Mouse (Mus musculus): ENCODE results near the gene Pla2g1b. TPM values are rescaled to one million over a fixed set of nuclear protein-coding genes. Genes with fewer than 3 reads are reported as not detected.

The Pla2g1b gene
- polyA plus RNA-seq, 1 experiment from 2014 or later = 1.3 TPM

DNA sequence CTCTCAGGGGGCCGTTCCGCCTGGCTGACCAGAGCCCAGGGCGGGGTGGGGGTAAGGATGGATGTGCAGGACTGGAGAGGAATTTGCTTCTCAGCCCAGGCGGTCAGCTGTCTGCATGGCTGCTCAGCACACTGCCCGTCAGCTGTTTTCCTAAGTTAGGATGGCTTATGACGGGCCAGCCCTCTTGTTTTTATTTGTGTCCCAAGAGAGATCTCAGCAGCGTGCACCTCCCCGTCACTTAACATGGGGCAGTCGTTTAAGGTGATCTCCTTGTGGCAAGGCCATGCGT lies 42.7 kb downstream of the Pla2g1b start:
- no peak for ATAC-seq
- peak overlapping the region; percentile 96 for H3K9ac ChIP-seq (ENCODE audit: low read depth, low read length)
- H3K4me1 ChIP-seq (ENCODE audit: control insufficient read depth, insufficient read depth, low read length) = peaks cover 37% of the 10 kb centered on the region
- H3K27ac ChIP-seq (ENCODE audit: low read length) = peak overlapping the region; percentile 65
- H3K4me2 ChIP-seq (ENCODE audit: low read depth, low read length) = peak overlapping the region; percentile 89
- H3K4me3 ChIP-seq (ENCODE audit: low read length) = peak overlapping the region; percentile 89
- no peaks in the 10 kb centered on the region for H3K9me3 ChIP-seq (ENCODE audit: control insufficient read depth, low read length)
- no peaks in the 10 kb centered on the region for H3K27me3 ChIP-seq (replicated peaks; ENCODE audit: control insufficient read depth, insufficient read depth, low read length)
- H3K36me3 ChIP-seq (ENCODE audit: control insufficient read depth, insufficient read depth, low read length) = no peaks in the 10 kb centered on the region
- 35% methylated on average over 10 of the region's 10 CpGs for WGBS

DNA sequence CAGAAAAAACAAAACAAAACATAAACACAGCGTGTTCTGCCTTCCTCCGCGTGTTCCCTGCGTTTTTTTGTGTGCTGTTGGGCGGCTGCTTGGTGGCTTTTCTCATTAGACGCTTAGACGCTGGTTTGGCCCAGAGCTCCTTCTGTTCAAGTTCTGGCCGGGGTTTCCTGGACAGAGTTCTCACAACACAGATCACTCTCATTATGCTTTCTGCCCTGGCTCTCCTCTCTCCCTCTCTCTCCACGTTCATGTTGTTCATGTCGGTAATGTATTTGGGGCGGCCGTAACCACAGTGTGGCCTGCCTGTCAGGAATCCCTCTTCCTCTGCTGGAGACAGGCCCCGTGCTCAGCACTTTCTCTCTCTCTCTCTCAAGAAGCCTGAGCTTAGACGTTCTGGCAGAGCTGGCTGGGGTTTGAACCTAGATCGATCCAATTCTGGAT lies 43.3 kb downstream of the Pla2g1b start:
- Histone ChIP-seq H3K27me3 (replicated peaks; ENCODE audit: control insufficient read depth, insufficient read depth, low read length) (no peaks in the 10 kb centered on the region), H3K27ac (ENCODE audit: low read length) (peak overlapping the region; percentile 65), H3K9ac (ENCODE audit: low read depth, low read length) (peak overlapping the region; percentile 96), H3K4me1 (ENCODE audit: control insufficient read depth, insufficient read depth, low read length) (peaks cover 42% of the 10 kb centered on the region), H3K4me3 (ENCODE audit: low read length) (peak overlapping the region; percentile 89), H3K4me2 (ENCODE audit: low read depth, low read length) (peak overlapping the region; percentile 89), H3K36me3 (ENCODE audit: control insufficient read depth, insufficient read depth, low read length) (no peaks in the 10 kb centered on the region), H3K9me3 (ENCODE audit: control insufficient read depth, low read length) (no peaks in the 10 kb centered on the region)
- no peak for ATAC-seq
- WGBS = 33% methylated on average over 15 of the region's 15 CpGs

DNA sequence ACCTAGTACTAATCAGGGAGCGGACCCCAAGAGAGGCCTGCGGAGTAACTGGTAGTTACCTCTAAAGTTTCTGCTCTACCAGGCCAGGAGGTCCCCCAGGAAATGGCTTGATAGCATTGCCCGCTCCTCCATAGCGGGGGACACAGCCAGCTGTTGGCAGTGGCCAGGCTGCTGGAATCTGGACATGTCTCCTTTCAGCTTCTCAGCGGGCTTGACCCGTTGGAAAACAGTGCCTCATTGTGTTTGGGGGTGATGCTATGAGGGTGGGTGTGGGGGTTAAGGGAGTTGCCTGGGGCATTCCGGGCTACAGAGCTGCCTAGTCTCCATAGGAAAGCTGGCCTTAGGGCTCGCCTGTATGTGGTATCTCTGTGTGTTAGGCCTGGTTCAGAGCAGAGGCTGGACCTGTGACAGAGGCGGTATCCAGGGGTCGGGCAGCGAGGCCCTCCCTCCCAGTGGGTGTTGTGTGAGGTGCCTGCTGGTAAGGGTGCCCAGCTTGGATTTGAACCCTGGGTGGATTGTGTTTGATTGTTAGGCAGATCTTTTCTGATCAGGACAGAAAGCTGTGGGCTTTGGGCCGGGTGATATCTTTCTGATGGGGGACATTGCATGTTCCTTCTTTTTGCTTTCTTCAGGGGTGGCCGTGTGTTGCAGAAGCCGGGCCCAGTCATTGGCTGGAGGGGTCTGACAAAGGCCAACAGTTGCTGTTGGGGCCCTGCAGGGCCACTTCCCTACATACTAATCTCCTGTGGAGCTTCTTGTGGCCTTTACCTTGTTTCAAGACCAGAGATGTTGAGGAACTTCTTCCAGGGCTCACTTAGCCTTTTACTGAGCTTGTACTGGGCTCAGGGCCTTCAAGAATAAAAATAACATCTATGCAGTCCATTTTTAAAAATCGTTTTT lies 44.0 kb downstream of the Pla2g1b start:
- Histone ChIP-seq H3K36me3 (ENCODE audit: control insufficient read depth, insufficient read depth, low read length) (no peaks in the 10 kb centered on the region), H3K4me3 (ENCODE audit: low read length) (peak overlapping the region; percentile 89; the same call in 1 of the 2 replicates), H3K4me2 (ENCODE audit: low read depth, low read length) (peak overlapping the region; percentile 89), H3K4me1 (ENCODE audit: control insufficient read depth, insufficient read depth, low read length) (peaks cover 49% of the 10 kb centered on the region), H3K27ac (ENCODE audit: low read length) (peak overlapping the region; percentile 65), H3K9me3 (ENCODE audit: control insufficient read depth, low read length) (no peaks in the 10 kb centered on the region), H3K27me3 (replicated peaks; ENCODE audit: control insufficient read depth, insufficient read depth, low read length) (no peaks in the 10 kb centered on the region), H3K9ac (ENCODE audit: low read depth, low read length) (peak overlapping the region; percentile 96)
- WGBS = 70% methylated on average over 15 of the region's 15 CpGs
- no peak for ATAC-seq

DNA sequence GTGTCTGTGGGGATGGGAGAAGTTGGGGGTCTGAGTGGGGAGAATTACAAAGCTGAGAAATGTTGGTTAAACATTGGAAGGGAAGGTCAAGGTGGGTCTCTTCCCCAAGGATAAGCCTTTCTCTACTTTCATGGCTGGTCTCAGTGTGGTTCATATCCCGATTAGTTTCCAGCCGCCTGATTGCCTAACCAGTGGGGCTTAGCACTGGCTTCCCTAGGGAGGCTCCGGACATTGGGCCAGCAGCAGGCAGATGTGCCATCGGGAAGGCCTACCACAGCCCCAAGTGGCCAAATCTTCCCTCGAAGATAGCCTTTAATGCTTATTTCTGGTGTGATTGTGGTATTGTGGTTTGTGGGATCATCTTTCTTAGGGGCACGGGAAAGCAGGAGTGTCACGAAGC lies 46.3 kb downstream of the Pla2g1b start:
- H3K36me3 ChIP-seq (ENCODE audit: control insufficient read depth, insufficient read depth, low read length) = no peaks in the 10 kb centered on the region
- H3K9ac ChIP-seq (ENCODE audit: low read depth, low read length) = no peak overlapping the region
- no peaks in the 10 kb centered on the region for H3K9me3 ChIP-seq (ENCODE audit: control insufficient read depth, low read length)
- WGBS = 91% methylated on average over 7 of the region's 7 CpGs
- ATAC-seq = no peak
- no peak overlapping the region for H3K27ac ChIP-seq (ENCODE audit: low read length)
- H3K4me1 ChIP-seq (ENCODE audit: control insufficient read depth, insufficient read depth, low read length) = peaks cover 58% of the 10 kb centered on the region
- H3K27me3 ChIP-seq (replicated peaks; ENCODE audit: control insufficient read depth, insufficient read depth, low read length) = no peaks in the 10 kb centered on the region
- no peak overlapping the region for H3K4me3 ChIP-seq (ENCODE audit: low read length)
- no peak overlapping the region for H3K4me2 ChIP-seq (ENCODE audit: low read depth, low read length)

DNA sequence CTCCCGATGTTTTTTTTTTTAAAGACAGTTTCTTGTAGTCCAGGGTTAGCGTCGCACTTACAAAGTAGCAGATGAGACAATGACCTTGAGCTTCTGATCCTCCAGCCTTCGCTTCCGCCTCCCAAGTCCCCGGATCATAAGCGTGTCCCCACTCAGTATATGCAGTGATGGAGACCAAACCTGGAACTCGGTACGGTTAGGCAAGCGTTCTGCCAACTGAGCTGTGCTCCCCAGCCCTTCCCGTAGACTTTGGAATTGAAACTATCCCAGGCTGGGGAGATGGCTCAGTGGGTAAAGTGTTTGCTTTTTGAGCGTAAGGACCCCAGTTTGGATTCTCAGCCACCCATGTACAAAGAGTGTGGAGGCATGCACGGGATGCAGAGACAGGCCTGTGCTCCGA lies 47.2 kb downstream of the Pla2g1b start:
- ATAC-seq = no peak
- no peaks in the 10 kb centered on the region for H3K9me3 ChIP-seq (ENCODE audit: control insufficient read depth, low read length)
- H3K4me2 ChIP-seq (ENCODE audit: low read depth, low read length) = no peak overlapping the region
- H3K36me3 ChIP-seq (ENCODE audit: control insufficient read depth, insufficient read depth, low read length) = no peaks in the 10 kb centered on the region
- no peak overlapping the region for H3K27ac ChIP-seq (ENCODE audit: low read length)
- peaks cover 49% of the 10 kb centered on the region for H3K4me1 ChIP-seq (ENCODE audit: control insufficient read depth, insufficient read depth, low read length)
- H3K9ac ChIP-seq (ENCODE audit: low read depth, low read length) = no peak overlapping the region
- H3K27me3 ChIP-seq (replicated peaks; ENCODE audit: control insufficient read depth, insufficient read depth, low read length) = no peaks in the 10 kb centered on the region
- WGBS = 93% methylated on average over 14 of the region's 14 CpGs
- no peak overlapping the region for H3K4me3 ChIP-seq (ENCODE audit: low read length)

DNA sequence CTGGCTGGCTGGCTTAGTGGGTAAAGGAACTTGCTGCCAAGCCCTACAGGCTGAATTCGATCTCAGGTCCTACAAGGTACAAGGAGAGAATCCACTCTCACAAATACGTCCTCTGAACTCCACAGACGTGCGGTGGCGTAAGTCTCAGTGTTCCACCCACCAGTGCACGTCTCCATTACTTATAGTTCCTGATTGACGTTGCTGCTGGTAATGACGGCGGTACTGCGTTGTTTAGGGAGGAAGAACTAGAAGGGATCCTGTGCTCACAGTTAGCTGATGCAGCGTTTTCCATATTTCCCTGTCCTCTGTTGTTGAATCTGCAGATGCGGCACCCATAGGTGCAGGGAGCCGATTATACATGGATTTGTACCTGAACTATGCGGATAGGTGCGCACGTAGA lies 47.7 kb downstream of the Pla2g1b start:
- H3K27me3 ChIP-seq (replicated peaks; ENCODE audit: control insufficient read depth, insufficient read depth, low read length) = no peaks in the 10 kb centered on the region
- WGBS = 90% methylated on average over 16 of the region's 16 CpGs
- no peak overlapping the region for H3K9ac ChIP-seq (ENCODE audit: low read depth, low read length)
- H3K4me3 ChIP-seq (ENCODE audit: low read length) = no peak overlapping the region
- ATAC-seq = no peak
- peaks cover 44% of the 10 kb centered on the region for H3K4me1 ChIP-seq (ENCODE audit: control insufficient read depth, insufficient read depth, low read length)
- H3K36me3 ChIP-seq (ENCODE audit: control insufficient read depth, insufficient read depth, low read length) = no peaks in the 10 kb centered on the region
- no peaks in the 10 kb centered on the region for H3K9me3 ChIP-seq (ENCODE audit: control insufficient read depth, low read length)
- no peak overlapping the region for H3K27ac ChIP-seq (ENCODE audit: low read length)
- H3K4me2 ChIP-seq (ENCODE audit: low read depth, low read length) = no peak overlapping the region

DNA sequence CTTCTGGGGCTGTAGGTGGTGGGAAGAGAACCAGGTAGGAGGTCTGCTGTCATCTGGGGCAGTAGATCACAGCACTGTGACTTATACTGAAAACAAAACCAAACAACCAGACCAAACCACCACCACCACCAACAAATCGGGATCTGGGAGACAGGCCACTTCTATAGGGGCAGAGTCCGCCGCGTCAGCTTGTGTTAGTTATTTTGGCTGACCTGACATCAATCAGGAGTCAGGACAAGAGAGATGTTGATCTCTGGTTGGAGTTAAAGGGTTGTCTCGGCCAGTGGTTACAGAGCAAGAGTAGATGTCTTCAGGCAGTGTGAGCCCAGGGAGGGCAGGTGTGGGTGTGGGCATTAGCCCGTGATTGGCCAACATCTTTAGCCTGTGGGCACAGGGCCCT lies 48.3 kb downstream of the Pla2g1b start:
- Histone ChIP-seq H3K36me3 (ENCODE audit: control insufficient read depth, insufficient read depth, low read length) (no peaks in the 10 kb centered on the region), H3K4me1 (ENCODE audit: control insufficient read depth, insufficient read depth, low read length) (peaks cover 42% of the 10 kb centered on the region), H3K27me3 (replicated peaks; ENCODE audit: control insufficient read depth, insufficient read depth, low read length) (no peaks in the 10 kb centered on the region), H3K4me3 (ENCODE audit: low read length) (no peak overlapping the region), H3K27ac (ENCODE audit: low read length) (peak overlapping the region; percentile 86), H3K9me3 (ENCODE audit: control insufficient read depth, low read length) (no peaks in the 10 kb centered on the region), H3K4me2 (ENCODE audit: low read depth, low read length) (peak overlapping the region; percentile 9; the same call in 1 of the 2 replicates), H3K9ac (ENCODE audit: low read depth, low read length) (peak overlapping the region; percentile 34)
- 78% methylated on average over 6 of the region's 6 CpGs for WGBS
- 0 out of 2 replicates have a peak, but pooled peaks have one; percentile 7 for ATAC-seq

DNA sequence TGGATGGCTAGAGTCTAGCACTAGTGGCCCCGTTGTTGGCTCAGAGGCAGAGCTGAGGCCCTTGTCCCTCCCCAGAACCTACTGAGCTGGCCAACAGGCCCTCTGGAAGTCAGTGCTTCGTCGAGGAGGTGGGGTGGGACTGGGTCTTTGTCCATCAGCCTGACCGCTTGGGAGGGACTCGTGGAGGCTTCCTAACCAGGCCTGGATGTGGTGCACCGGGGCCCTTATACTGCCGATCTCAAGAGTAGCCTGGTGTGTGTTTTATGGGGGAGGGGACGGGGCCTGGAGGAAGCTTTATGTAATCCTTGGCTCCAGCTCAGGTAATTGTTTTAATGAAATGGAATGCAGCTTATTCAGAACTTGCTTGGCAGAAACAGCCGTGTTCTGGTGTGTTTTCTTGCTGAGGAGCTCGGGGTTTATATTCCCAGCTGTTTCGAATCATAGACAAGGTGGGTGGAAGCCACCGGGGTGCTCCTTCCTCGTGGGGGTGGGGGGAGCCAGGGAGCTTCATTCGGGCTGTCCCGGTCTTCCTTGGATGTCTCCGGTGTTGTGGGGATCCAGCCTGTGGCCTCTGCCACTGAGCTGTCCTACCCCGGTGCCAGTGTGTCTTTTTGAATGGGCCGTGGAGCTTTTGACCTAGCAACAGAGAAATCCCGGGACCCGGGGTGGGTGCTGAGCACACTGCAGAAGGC lies 49.0 kb downstream of the Pla2g1b start:
- 35% methylated on average over 20 of the region's 20 CpGs for WGBS
- peaks cover 39% of the 10 kb centered on the region for H3K4me1 ChIP-seq (ENCODE audit: control insufficient read depth, insufficient read depth, low read length)
- ATAC-seq = peak; percentile 53
- peak overlapping the region; percentile 86 for H3K27ac ChIP-seq (ENCODE audit: low read length)
- peak overlapping the region; percentile 22 for H3K4me2 ChIP-seq (ENCODE audit: low read depth, low read length)
- H3K9ac ChIP-seq (ENCODE audit: low read depth, low read length) = peak overlapping the region; percentile 55
- no peaks in the 10 kb centered on the region for H3K27me3 ChIP-seq (replicated peaks; ENCODE audit: control insufficient read depth, insufficient read depth, low read length)
- no peaks in the 10 kb centered on the region for H3K36me3 ChIP-seq (ENCODE audit: control insufficient read depth, insufficient read depth, low read length)
- H3K4me3 ChIP-seq (ENCODE audit: low read length) = 0 out of 2 replicates have a peak overlapping the region, but pooled peaks have one; percentile 12
- no peaks in the 10 kb centered on the region for H3K9me3 ChIP-seq (ENCODE audit: control insufficient read depth, low read length)

DNA sequence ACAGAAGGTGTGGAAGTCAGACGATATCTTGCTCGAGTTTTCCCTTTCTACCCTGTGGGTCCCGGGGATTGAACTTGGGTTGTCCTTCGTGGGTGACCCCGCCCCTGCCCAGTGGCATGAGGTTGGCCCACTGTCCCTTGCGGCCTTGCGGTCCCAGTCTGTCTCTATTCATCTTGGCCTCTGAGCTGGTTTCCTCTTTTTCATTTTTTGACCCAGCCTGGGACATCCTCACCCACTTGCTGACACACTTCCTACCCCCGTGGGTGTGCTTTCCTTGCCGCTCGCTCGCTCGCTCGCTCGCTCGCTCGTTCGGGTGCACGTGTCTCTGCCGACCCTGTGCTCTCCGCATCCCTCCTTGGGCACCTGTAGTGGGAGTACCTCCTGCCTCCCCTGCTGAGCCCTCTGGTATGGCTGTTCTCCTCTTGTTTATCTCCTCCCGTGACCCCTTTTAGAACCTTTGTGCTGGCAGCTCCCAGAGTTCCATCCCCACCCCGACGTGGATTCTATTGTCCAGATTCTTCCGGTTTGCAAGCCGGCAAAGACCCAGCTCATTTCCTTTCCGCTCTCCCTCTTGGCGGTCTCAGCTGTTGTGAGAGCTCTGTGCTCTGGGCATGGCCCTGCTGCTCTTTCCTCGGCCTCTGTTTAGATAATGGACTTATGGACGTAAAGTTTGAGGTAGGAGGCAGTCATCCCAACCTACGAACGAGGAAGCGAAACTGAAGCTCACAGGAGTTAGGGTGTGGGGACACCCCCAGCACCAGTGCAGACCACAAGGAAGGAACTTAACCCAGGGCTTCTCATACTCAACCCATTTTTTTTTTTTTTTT lies 50.2 kb downstream of the Pla2g1b start:
- H3K4me3 ChIP-seq (ENCODE audit: low read length) = no peak overlapping the region
- no peak overlapping the region for H3K4me2 ChIP-seq (ENCODE audit: low read depth, low read length)
- no peaks in the 10 kb centered on the region for H3K9me3 ChIP-seq (ENCODE audit: control insufficient read depth, low read length)
- 75% methylated on average over 32 of the region's 32 CpGs for WGBS
- H3K9ac ChIP-seq (ENCODE audit: low read depth, low read length) = no peak overlapping the region; the same call in 1 of the 2 replicates
- H3K36me3 ChIP-seq (ENCODE audit: control insufficient read depth, insufficient read depth, low read length) = no peaks in the 10 kb centered on the region
- H3K27me3 ChIP-seq (replicated peaks; ENCODE audit: control insufficient read depth, insufficient read depth, low read length) = no peaks in the 10 kb centered on the region
- peaks cover 48% of the 10 kb centered on the region for H3K4me1 ChIP-seq (ENCODE audit: control insufficient read depth, insufficient read depth, low read length)
- peak overlapping the region; percentile 86 for H3K27ac ChIP-seq (ENCODE audit: low read length)
- no peak for ATAC-seq
